Mouse (Mus musculus) ovary, postnatal 36 days (tissue): ENCODE data around the gene Gm16253.
A peak's percentile ranks its signal among the peaks of the same experiment; 100 is the strongest.

Experiments
- DNase-seq: peaks from one replicate; pipeline ENCODE4 v3.0.0; 2022; ENCODE audit warnings: low spot score, mixed read lengths

Gene Gm16253

DNA sequence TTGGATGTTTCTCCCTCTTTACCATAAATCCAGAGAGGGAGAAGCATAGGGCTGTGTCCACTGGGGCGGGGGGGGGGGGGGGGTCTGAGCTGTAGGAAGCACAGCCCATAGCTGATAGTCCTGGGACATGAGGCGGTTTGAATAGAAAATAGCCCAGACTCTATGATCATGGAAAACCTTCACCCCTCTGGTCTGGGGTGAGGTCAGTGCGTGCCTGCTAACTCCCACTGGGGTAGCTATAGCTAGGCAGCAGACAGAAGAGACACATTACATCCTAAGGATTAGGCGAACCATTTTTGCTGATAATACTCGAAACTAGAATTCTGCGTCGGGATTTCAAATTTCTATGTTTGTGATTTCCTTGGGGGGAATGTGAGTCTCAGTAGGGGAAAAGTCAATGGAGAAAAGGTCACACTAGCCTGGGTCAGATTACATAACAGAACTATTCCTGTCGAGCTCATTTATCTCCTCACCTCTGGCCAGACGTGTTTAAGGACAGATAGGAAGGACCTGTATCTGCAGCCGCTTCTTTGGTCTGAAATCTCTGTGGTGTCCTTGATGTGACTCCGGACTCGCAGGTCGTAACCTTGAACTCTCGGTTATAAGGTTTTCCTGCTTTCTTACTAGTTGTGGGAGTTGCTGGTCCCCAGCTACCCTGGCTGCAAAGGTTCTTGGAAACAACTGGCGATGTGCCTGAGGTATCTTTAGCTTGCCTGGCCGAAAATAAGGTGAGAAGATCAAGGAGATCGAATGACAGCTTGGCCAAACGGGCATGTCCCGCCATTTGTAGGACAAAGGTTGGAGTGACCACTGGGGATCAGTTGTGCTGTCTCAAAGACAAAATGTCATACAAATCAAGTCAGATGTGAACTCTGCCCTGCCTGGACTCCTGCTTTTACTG, 2.9 kb upstream of the Gm16253 start:
- no peak for DNase-seq

DNA sequence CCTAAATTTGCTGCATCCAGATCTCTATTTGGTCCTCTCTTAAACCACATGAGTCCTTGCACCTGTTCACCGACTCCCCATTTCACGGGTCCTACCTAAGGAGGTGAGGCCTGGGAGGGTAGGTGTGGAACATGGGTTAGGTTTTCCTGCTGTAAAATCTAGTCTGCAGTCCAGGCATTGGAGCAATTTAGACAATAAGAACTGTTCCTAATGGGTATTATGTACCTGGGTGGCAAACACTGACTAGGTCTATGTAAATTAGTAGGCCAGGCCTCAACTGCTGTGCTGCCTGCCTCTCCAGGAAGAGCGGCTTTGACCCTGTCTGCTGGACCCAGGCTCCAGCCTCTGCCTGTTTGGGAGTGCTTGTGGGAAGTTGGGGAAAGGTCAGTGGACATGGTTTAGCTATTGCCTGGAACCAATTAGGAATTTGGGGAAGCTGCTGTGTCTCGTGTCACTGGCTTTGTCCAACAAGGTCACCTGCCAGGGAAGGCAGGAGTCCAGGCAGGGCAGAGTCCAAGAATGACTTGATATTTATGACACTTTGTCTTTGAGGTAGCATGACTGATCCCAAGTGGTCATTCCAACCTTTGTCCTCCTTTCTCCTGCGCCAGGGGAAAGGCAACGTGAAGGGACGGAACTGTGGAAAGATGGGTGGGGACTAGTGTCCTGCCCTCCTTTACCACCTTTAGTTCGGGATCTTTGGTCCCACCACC, 1.4 kb upstream of the Gm16253 start:
- no peak for DNase-seq

DNA sequence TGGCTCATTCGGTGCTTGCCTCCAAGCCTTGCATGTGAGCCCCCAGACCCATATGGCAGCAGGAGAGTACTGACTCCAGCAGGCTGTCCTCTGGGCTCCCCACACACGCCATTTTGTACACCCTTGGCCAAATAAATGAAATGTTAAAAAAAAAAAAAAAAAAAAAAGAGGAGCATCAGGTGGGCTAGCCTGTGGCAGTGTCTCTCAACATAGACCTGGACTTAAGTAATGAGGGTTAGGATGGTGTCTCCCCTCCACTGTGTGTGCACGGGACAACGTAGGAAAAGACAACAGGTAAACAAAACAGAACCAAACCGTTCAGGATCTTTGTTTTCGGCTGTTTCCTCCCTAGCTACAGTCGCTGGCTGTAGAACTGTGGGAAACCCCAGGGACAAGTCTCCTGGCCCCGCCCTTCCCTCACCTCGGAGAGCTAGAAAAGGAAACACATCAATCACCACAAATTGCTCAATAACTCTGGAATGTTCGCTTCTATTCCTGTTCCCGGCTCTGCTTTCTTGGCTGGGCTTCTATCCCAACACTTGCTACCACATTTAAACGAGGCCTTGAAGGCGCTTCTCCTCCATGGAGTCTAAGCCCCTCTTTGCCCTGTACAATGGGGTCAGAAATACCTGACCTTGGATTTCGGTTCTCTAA, 652 bp upstream of the Gm16253 start:
- peak; percentile 71 for DNase-seq

DNA sequence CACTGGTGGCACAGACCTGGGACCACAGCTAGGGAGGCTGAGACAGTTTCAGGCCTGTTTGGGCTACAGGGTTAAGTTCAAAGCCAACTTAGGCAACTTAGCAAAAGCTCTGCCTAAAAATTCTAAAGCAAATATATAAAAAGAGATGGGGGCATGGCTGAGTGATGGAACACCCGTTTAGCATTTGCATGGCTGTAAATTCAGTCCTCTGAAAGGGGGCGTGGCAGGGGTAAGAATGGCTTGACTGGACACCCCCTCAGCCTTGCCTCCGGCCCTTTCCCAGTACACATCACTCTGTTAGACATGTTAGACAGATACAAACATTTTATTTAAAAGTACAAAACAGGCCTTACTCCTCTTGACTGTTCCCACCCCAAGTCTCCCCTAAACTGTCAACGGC, 782 bp downstream of the Gm16253 start:
- no peak for DNase-seq

DNA sequence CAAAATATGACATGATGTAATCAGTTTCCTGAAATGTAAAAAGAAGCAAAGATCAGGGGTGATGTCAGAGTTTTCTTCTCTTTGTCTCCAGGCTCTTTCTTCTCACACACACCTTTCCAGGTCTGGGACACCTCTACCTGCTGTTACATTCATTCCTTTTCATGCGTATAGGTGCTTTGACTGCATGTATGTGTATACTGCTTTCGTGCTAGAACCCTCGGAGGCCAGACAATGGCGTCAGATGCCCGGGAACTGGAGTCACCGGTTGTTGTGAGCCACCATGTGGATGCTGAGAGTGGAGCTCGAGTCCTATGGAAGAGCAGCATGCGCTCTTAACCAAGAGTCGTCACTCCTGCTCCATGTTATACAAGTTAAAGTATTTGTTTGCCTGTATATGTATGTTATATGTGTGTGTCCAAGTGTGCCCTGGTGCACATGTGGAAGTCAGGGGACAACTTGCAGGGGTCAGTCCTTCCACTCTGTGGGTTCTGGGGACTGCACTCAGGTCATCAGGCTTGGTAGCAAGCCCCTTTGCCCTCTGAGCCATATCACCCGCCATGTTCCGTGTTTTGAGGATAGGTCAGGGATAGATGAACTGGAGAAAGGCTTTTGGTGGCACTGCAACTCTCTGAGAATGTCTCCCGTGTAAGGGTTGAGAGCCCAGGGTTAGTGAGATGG, 1.9 kb downstream of the Gm16253 start:
- no peak for DNase-seq

DNA sequence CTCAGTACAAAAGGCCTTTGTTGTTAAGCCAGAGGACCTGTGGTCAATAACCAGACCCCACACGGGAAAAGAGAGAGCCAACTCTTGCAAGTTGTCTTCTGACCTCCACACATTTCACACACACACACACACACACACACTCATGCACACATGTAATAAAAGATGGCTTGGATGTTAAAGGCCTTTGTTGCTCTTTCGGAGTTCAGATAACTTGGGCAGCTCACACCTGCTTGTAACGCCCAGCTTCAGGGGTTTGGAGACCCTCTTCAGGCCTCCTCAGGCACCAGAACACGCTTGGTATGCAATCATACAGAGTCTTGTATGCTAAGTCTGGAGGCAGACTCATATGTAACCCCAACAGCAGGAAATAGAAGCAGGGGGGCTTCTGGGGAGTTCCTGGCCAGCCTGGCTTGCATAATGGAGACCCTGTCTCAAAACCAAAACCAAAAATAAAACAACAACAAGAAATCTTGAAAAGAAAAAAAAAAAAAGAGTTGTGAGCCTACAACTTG, 2.5 kb downstream of the Gm16253 start:
- no peak for DNase-seq

DNA sequence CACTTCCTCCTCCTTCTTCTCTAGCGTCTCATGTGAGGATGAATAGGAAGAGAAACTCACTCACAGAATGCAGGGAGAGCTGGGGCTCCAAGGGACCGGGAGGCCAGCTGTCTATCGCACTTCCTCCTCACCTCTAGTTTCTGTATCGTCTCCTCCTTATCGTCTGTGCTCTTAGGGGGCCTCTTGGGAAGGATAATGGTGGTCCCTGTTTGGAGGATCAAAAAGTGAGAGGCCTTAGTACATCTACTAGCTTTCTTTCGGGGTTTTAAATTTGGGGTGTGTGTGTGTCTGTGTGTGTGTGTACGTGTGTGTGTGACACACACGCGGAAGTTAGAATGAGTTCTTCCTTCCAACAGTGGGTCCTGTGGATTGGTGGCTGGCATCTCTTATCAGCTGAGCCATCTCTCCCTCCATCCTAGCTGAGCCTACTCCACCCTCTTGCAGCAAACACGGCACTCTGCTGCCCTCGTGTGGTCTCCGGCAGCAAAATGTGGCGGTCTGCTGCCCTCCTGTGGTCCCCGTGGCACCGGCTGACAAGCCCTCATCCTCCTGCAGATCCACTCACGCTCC, 3.2 kb downstream of the Gm16253 start:
- peak; percentile 89 for DNase-seq

DNA sequence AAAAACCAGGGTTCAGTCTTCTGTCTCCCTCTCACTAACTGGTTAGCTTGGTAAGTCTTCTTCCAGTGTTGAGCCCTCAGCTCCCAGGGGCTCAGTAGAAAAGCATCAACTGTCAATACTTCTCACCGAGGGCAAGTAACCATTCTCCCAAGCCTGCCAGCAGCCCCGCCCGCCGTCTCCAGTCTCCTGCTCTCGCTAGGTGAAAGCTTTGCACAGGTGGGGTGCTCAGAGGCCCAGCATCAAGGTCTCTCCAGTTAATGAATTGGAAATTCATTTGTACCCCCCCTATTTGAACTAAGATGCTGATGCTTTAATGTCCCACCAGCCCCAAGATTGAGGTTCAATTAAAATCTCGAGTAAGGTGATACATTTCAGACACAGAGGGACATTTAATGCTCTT, 4.4 kb downstream of the Gm16253 start:
- no peak for DNase-seq

DNA sequence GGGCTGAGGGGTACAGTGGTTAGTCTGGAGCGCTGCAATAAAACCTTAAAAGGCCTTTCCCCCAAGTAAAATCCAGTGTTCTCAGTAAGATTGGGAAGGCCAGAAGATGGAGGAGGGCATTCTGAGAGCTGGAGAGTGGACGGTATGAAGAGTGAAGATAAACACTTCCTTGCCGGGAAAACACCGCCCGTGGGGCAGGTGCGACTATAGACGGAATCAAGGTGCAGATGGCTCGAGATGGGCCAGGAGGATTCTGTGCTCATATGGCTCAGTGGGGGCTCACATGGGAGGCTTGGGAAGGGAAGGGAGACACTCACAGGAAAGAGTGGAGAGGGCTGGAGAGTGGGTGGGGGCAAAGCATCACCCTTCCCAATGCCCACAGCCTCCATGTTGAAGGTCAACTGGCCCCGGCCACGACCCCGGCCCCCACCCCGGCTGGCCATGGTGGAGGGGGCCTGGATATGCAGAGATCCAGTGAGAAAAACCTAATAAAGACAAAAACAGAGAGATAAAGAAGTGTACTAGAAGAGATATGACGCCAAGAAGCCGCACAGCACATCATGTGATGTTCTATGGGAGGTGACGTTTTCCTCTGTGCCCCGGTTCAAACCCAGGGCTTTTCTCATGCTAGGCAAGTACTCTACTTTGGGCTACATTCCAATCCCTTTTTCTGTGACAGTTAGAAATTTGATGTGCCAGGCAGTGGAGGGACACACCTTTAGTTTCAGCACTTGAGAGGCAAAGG, 5.2 kb downstream of the Gm16253 start:
- no peak for DNase-seq

DNA sequence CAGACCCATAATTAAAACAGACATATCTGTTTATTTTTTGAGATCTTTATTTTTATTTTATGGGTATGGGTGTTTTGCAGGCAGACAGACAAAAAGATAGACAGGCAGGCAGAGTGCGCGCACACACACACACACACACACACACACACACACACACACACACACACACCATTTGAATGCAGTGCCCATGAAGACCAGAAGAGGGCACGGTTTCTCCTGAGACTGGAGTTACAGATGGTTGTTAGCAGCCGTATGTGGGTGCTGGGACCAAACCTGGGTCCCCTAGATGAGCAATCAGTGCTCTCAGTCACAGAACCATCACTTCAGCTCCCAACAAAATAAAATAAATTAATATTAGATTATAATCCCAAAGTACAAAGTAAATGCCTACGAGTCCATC, 6.6 kb downstream of the Gm16253 start:
- no peak for DNase-seq

DNA sequence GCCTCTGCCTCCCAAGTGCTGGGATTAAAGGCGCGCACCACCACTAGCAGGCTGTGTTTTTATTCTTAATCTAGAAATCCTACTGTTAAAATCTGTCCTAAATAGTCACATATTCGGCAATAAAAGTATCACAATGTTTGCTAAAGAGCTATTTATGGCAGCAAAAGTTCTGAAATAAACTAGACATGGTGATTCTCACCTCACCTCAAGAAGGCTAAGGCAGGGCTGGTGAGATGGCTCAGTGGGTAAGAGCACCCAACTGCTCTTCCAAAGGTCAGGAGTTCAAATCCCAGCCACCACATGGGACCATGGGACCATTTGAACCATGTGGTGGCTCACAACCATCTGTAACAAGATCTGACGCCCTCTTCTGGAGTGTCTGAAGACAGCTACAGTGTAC, 13.9 kb downstream of the Gm16253 start:
- no peak for DNase-seq

DNA sequence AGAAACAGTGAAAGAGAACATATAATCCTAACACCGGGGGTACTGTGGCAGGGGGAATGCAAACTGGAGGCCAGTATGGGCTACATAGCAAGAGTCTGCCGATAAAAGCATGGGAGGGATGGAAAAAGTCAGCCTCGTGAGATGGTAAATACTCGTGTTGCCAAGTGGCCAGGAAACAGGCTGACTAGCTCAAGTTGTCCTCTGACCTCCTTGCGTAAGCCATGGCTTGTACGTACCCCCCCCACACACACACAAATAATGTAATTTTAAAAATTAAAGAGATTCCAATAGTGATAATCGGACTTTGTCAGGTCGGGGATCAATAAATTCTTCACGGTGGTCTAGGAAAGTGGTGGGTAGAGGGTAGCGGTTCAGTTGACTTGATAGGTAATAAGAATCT, 16.6 kb downstream of the Gm16253 start:
- no peak for DNase-seq

DNA sequence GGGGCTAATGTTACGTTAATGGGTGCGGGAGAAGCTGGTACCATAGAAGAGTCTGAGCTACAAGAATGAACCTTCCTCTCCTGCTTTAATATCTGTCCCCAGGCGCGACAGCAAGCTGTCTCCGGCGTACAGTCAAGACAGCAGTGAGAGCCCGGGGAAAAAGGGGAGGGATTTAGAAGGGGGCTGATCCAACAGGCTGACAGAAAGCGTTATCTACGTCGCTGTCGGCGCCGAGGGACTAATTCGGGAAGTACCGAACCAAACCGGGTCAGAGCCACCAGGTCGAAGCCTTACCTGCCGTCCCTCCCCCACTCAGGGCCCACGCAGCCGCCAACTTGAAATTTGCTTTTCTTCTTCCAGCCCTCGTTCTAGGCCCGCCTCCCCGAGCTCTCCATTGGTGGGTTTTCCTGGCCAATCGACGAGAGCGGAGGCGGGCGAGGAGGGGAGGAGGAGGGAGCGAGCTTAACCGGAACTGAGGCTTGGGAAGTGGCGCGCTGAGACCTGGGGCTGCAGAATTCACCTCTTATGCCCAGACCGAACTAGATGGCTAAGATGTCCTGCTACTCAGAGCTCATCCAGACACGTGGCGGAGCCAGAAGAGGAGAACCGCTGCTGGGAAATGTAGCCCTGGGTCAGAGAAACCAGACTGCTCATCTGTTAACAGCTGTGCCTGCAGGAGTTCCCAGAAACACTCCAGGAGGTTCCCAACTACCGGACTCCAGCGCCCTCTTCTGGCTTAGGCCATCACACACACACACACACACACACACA, 17.2 kb downstream of the Gm16253 start, which contains the start of gene Polr3gl:
Gene Polr3gl (minus strand): TSS at position 392 of the 771 bp plus-strand sequence.
- DNase-seq: peak; percentile 92

DNA sequence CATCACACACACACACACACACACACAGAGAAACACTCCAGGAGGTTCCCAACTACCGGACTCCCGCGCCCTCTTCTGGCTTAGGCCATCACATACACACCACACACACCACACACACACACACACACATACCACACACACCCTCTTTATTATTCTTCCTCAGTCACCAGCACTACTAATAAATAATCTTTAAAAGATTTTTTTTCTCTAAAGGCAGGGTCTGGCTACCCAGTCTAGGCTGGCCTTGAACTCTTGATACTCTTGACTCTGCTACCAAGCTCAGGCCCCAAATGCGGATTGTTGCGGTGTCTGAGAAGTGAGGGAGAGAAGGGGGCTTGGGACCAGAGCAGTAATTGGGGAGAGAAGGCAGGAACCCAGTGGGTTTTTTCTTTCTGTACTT, 18.1 kb downstream of the Gm16253 start:
- no peak for DNase-seq

DNA sequence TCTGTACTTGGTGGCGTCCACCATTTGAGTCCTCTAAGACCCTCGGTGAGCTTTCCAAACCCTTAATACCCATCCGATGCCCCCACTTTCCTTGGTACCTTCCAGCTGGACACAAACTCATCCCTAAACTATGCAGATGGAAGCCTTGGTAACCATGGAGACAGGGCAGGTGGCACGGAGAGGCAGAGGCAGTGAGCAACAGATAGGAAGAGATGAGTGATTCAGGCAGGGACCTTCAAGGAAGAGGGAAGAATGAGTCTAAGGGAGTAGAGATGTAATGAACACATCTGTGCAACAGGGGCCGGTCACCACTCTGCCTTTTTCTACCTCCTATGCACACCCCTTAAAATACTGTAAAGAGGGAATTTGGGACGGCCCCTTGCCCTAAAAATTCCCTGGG, 18.9 kb downstream of the Gm16253 start:
- DNase-seq: no peak

DNA sequence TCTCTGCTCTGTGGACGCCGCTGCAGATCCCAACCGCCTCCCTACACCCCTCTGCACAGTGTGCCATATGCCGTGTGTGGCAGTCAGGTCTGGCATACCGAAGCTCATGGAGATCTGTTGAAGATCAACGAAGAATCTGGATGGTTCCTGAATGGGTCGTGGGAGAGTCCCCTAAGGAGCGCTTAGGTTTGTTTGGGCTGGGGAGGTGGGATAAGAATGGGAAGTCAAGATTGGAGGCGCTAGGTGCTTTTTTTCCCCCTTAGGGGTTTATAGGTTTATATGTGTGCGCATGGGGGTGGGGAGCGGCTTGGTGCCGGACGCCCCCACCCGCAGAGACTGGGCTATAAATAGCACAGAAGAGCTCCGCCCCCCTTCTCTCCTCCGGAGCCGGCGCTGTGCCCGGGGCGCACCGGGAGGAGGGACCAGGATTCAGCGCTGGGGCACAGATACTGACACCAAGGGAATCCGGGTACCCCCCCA, 19.5 kb downstream of the Gm16253 start, which contains the start of gene Ankrd34a:
Gene Ankrd34a (plus strand): TSS at position 409 of the 480 bp plus-strand sequence.
- DNase-seq: peak; percentile 56

DNA sequence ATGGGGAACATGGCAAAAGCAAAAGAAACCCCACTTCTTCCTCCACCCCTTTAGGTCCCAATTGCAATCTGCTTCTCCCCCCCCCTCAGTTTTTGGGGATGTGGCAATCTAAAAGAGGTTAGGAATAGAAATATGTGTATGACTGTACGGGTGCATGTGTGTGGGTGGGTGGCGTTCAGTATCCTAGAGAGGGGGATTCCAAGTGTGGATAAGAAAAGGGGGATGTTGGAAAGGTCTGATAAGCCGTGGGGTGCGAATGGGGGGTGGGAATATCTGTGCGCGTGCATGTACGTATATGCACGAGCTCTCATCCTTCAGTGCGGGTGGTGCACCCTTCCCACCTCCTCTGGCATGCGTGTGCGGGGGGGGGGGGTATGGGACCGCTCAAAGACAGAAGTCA, 20.1 kb downstream of the Gm16253 start:
- DNase-seq: no peak

DNA sequence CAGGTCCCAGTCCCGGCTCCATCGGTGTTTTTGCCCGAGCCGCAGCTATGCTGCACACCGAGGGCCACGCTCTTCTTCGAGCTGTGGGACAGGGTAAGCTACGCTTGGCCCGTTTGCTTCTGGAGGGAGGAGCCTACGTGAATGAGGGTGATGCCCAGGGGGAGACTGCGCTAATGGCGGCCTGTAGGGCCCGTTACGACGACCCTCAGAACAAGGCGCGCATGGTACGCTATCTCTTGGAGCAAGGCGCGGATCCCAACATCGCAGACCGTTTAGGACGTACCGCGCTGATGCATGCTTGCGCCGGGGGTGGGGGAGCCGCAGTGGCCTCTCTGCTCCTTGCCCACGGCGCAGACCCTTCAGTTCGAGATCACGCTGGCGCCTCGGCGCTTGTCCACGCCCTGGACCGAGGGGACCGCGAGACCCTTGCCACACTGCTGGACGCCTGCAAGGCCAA, 20.7 kb downstream of the Gm16253 start:
- no peak for DNase-seq

DNA sequence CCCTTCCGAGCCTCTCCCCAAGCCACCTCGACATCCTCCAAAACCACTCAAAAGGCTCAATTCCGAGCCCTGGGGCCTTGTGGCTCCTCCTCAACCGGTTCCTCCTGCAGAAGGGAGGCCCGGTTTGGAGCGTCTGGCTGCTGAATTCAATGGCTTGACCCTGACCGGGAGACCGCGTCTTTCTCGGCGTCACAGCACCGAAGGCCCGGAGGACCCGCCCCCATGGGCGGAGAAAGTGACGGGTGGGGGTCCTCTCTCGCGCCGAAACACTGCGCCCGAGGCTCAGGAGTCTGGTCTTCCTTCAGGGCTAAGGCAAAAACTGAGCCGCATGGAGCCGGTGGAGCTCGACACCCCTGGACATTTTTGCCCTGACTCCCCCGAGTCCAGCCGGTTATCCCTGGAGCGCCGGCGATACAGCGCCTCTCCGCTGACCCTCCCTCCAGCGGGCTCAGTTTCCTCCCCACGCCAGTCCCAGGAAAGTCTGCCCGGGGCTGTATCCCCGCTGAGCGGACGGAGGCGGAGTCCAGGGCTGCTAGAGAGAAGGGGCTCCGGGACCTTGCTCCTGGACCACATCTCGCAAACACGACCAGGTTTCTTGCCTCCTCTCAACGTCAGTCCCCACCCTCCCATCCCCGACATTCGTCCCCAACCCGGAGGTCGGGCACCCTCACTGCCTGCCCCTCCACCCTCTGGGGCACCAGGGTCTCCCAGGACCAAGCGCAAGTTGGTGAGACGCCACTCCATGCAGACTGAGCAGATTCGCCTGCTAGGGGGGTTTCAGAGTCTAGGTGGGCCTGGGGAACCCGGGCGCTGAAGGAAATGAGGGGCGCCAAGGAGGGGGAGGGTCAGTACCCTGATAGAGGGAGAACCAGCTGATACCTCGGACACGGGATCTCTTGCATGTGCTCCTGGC, 21.6 kb downstream of the Gm16253 start:
- peak; percentile 76 for DNase-seq
